14 mouse cellular contexts compared by ENCODE assay signal in genomic region chr7:65860981-65861380, GRCm38 (mm10). TPM values are rescaled to one million over a fixed set of nuclear protein-coding genes. Genes with fewer than 3 reads are reported as not detected.
A peak's percentile ranks its signal among the peaks of the same experiment; 100 is the strongest.
DNase-seq lines count a peak whose midpoint lies in the region; ATAC-seq and TF ChIP-seq lines count a peak whose summit lies in the region.
"Had no signal": no experiment of that assay in that cellular context is flagged by ENCODE, and none has a peak within 500 bp of the region (broad histone marks: within the 10 kb centered on the region; RNA-seq: fewer than 3 reads in every experiment).

No protein-coding gene starts in this region.

- ATAC-seq in heart, embryonic 12.5 days (ENCODE audit: insufficient number of reproducible peaks, low FRiP score), result no peak
- no peak for ATAC-seq in lung, embryonic 14.5 days (ENCODE audit: insufficient read depth)
- ATAC-seq in hindbrain, embryonic 16.5 days, result 0 out of 2 replicates have a peak, but pooled peaks have one; percentile 24

- WGBS in heart, embryonic 12.5 days, result 53% methylated on average over 7 of the region's 7 CpGs
- WGBS in lung, embryonic 14.5 days, result 48% methylated on average over 7 of the region's 7 CpGs
- 64% methylated on average over 7 of the region's 7 CpGs for WGBS in lung, adult 2 months
- WGBS in hindbrain, embryonic 16.5 days, result 60% methylated on average over 7 of the region's 7 CpGs

- no peak for DNase-seq in heart, adult 9 months (ENCODE audit: low spot score in 2 of 2)
- no peak for DNase-seq in lung, embryonic 14.5 days
- no peak for DNase-seq in lung, adult 2 months
- no peak for DNase-seq in ES-E14 (ENCODE audit: low read depth, low spot score)
- no peak for DNase-seq in frontal cortex, postnatal 36 days (ENCODE audit: low spot score in 2 of 2)
- DNase-seq in ovary, postnatal 36 days (ENCODE audit: low spot score), result no peak
- DNase-seq: adrenal gland, postnatal 25 days; cerebellum, adult 9-10 months; layer of hippocampus, postnatal 36 days; thymus, postnatal 36 days had no signal

- no peak overlapping the region for H3K9ac ChIP-seq in heart, embryonic 12.5 days
- no peak overlapping the region for H3K9ac ChIP-seq in lung, embryonic 14.5 days
- no peak overlapping the region for H3K9ac ChIP-seq in ES-E14 (ENCODE audit: insufficient read depth, low read depth, low read length, poor library complexity, severe bottlenecking)
- no peak overlapping the region; the same call in 1 of the 2 replicates for H3K9ac ChIP-seq in hindbrain, embryonic 16.5 days (ENCODE audit: low read depth, low read length)

- H3K27me3 ChIP-seq in heart, embryonic 12.5 days (replicated peaks), result peaks cover 92% of the 10 kb centered on the region
- H3K27me3 ChIP-seq in lung, embryonic 14.5 days (ENCODE audit: insufficient read depth, low read length), result peaks cover 57% of the 10 kb centered on the region
- H3K27me3 ChIP-seq in hindbrain, embryonic 16.5 days (replicated peaks; ENCODE audit: control insufficient read depth, insufficient read depth, low read length), result peaks cover 31% of the 10 kb centered on the region

- no peak overlapping the region for H3K4me3 ChIP-seq in heart, embryonic 12.5 days
- H3K4me3 ChIP-seq in lung, embryonic 14.5 days (ENCODE audit: low read depth, low read length), result no peak overlapping the region
- H3K4me3 ChIP-seq in lung, adult 2 months (replicated peaks; ENCODE audit: extremely low read depth, low read depth, low read length), result no peak overlapping the region
- H3K4me3 ChIP-seq in ES-E14 (ENCODE audit: insufficient read depth in 1 of 2, low read depth in 1 of 2, low read length in 2 of 2, poor library complexity in 1 of 2, severe bottlenecking in 1 of 2), result peak overlapping the region; percentile 67 to 86; a peak in 2 of 4 replicates
- H3K4me3 ChIP-seq in hindbrain, embryonic 16.5 days (ENCODE audit: low read length), result no peak overlapping the region
- H3K4me3 ChIP-seq: erythroblast, embryonic 14.5 days had no signal

- H3K36me3 ChIP-seq in heart, embryonic 12.5 days, result no peaks in the 10 kb centered on the region
- no peaks in the 10 kb centered on the region for H3K36me3 ChIP-seq in lung, embryonic 14.5 days (ENCODE audit: insufficient read depth)
- H3K36me3 ChIP-seq in ES-E14 (ENCODE audit: control insufficient read depth, insufficient read depth, low read length, poor library complexity, severe bottlenecking), result no peaks in the 10 kb centered on the region
- H3K36me3 ChIP-seq in hindbrain, embryonic 16.5 days (ENCODE audit: control insufficient read depth, insufficient read depth, low read length), result no peaks in the 10 kb centered on the region

- no peak overlapping the region for H3K27ac ChIP-seq in heart, embryonic 12.5 days (ENCODE audit: poor library complexity, severe bottlenecking)
- H3K27ac ChIP-seq in lung, embryonic 14.5 days (ENCODE audit: low read depth), result no peak overlapping the region
- H3K27ac ChIP-seq in ES-E14 (ENCODE audit: insufficient read depth, low read depth, low read length, poor library complexity, severe bottlenecking), result no peak overlapping the region
- no peak overlapping the region for H3K27ac ChIP-seq in hindbrain, embryonic 16.5 days (ENCODE audit: low read depth, low read length)

- H3K9me3 ChIP-seq in heart, embryonic 12.5 days (replicated peaks), result no peaks in the 10 kb centered on the region
- H3K9me3 ChIP-seq in lung, embryonic 14.5 days (ENCODE audit: low read depth, low read length), result no peaks in the 10 kb centered on the region
- H3K9me3 ChIP-seq in ES-E14 (ENCODE audit: control insufficient read depth, insufficient read depth, low read depth, low read length), result no peaks in the 10 kb centered on the region
- no peaks in the 10 kb centered on the region for H3K9me3 ChIP-seq in hindbrain, embryonic 16.5 days (ENCODE audit: control insufficient read depth, low read length)

- in situ Hi-C loops in ES-E14 (cut with MboI; ENCODE audit: low sequenced_read_pairs in 2 of 2, unreplicated experiment in 2 of 2), result no loop called here

- TF ChIP-seq CTCF in lung, embryonic 14.5 days (IDR thresholded peaks at IDR 0.05; ENCODE audit: low read depth), result no peak
- no peak for TF ChIP-seq CTCF in lung, adult 2 months (IDR thresholded peaks at IDR 0.05; ENCODE audit: insufficient read depth, low read length)

- peaks cover 10% of the 10 kb centered on the region; the same call in 1 of the 2 replicates for H3K4me1 ChIP-seq in heart, embryonic 12.5 days (replicated peaks)
- H3K4me1 ChIP-seq in lung, embryonic 14.5 days (ENCODE audit: insufficient read depth), result no peaks in the 10 kb centered on the region
- no peaks in the 10 kb centered on the region for H3K4me1 ChIP-seq in lung, adult 2 months (ENCODE audit: control insufficient read depth, insufficient read depth, low read length)
- peaks cover 2 to 10% of the 10 kb centered on the region in 2 experiments; a peak in 3 of 4 replicates for H3K4me1 ChIP-seq in ES-E14 (ENCODE audit: control insufficient read depth in 2 of 2, insufficient read depth in 2 of 2, low read length in 2 of 2, poor library complexity in 1 of 2)
- H3K4me1 ChIP-seq in hindbrain, embryonic 16.5 days (ENCODE audit: control insufficient read depth, insufficient read depth, low read depth, low read length), result peaks cover 4% of the 10 kb centered on the region; the same call in 1 of the 2 replicates

- H3K4me2 ChIP-seq in heart, embryonic 12.5 days, result 0 out of 2 replicates have a peak overlapping the region, but pooled peaks have one; percentile 99
- peak overlapping the region; percentile 95; the same call in 1 of the 2 replicates for H3K4me2 ChIP-seq in lung, embryonic 14.5 days
- H3K4me2 ChIP-seq in hindbrain, embryonic 16.5 days (ENCODE audit: low read length), result no peak overlapping the region

- no peak for TF ChIP-seq POLR2A in lung, adult 2 months (IDR thresholded peaks at IDR 0.05; ENCODE audit: borderline replicate concordance, extremely low read depth, low read depth, low read length)

TF ChIP-seq in ES-E14, 5 proteins besides CTCF, POLR2A, EP300 and RAD21:
- TF ChIP-seq CHD2 (IDR thresholded peaks at IDR 0.05; ENCODE audit: low read depth, low read length) (no peak), HCFC1 (IDR thresholded peaks at IDR 0.05; ENCODE audit: borderline replicate concordance, insufficient read depth, low read length) (no peak), ZC3H11A (IDR thresholded peaks at IDR 0.05; ENCODE audit: borderline replicate concordance, low read depth, low read length) (no peak)
TF ChIP-seq in ES-E14: peak in this region for 0.

RNA-seq across cellular contexts. Expression of gene Pcsk6, which starts 0.6 kb away (rescaled TPM):
- 2.7 and 3.2 TPM in 2 replicates for polyA plus RNA-seq in heart, embryonic 12.5 days (2016; fragmentation: Nextera tagmentation; extraction: Ambion mirVana)
- 8.9 and 9.2 TPM in 2 replicates for polyA plus RNA-seq in lung, embryonic 14.5 days (2014; fragmentation: Nextera tagmentation; extraction: Ambion mirVana)
- 6.9 and 11.3 TPM in 2 replicates for polyA plus RNA-seq in lung, adult 2 months (2012; rRNA removed)
- 62.6 and 106 TPM in 2 replicates for total RNA-seq in ES-E14 (2012; rRNA removed)
- polyA plus RNA-seq in hindbrain, embryonic 16.5 days (2015; fragmentation: Nextera tagmentation; extraction: Ambion mirVana), result 0.99 and 1.4 TPM in 2 replicates
- total RNA-seq: megakaryocyte, adult 5-6 weeks had no signal

Comparison
In these comparisons a context has a peak if more than half of its experiments do, and no peak if none do; other contexts are left out.
1. H3K4me3 ChIP-seq: peak in ES-E14 (2 of 2); none in heart, embryonic 12.5 days (single experiment), lung, embryonic 14.5 days (single experiment), lung, adult 2 months (single experiment) and hindbrain, embryonic 16.5 days (single experiment).